Mouse (Mus musculus) kidney, adult 9 months (tissue): ENCODE measurements at regions not wholly inside any gene's neighbourhood (a gene's known extent, or its start where the extent isn't known, plus 50 kb on each side); places are given as distances from the start of the nearest gene placed in this dataset.
"Not testable (repeated sequence)": the region's sequence is repeated elsewhere in the genome, so short reads cannot be mapped to it uniquely, and the experiment has no call there.

ENCODE experiments used
- DNase-seq: peaks from one replicate; pipeline ENCODE4 v3.0.0; 2022

DNA sequence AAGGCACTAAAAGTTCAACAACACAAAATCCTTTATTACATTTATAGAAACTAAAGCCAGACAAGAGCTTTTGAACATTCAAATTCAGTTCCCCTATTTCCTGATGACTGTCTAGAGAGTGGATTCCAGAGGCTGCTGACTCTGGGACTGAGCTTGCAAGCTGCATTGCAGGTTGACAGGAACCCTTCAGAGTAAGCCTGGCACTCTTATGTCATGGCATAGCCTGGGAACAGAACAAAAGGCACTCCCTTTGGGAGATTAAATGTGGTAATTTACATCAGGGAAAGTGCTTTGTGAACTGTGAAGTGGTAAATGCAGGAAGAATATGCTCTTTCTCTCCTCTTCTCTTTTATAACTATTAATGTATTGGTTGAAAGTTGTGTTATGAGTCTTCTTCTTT, 847.3 kb downstream of the Bcl11a start:
- no peak for DNase-seq

DNA sequence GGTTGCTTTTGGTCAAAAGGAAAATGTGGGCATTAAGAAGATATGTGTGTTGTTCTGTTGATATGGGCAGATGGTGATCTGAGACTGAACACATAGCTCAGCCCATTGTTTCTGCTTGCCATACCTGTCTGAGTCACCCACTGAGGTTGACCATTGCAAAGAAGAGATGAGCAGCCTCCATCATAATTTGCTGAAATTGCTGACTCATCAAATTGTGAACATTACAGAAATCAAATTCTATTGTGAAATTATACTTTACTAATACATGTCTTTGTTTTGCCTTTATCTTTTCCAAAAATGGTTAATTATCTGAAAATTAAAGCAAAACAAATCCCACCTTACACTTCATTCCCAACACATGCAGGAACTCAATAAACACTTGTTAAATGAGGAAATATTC, 865.8 kb downstream of the Bcl11a start:
- no peak for DNase-seq

- DNase-seq: no peak
Observed at GRCm38 (mm10) chr11:24951161-24951560, 873.3 kb downstream of the Bcl11a start.

GRCm38 (mm10) chr11:24972359-24972758, 894.5 kb downstream of the Bcl11a start:
- DNase-seq: no peak

DNA sequence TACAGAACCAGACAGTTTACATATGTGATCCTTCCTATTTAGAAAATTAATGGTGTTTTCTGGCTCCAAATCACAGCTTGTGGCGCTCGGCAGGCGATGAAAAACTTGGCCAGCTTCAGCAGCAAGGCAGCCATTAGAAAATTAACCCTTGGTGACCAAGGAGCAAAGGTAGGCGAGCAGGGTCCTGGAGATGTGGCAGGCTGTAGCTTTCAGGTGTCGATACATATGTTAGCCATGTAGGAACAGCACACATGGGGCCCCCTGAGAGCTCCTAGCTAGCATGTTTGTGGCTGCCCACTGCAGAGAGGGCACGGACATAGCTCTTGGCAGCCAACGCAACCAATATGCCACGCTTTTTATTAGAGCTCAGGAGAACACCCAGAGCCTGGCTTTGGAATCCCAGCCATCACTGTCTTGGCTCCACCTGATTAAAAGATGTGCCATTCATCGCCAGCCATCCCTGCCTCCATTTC, 902.4 kb downstream of the Bcl11a start:
- DNase-seq: no peak

- DNase-seq: no peak
Observed at GRCm38 (mm10) chr11:24983060-24983629, 905.3 kb downstream of the Bcl11a start.

DNA sequence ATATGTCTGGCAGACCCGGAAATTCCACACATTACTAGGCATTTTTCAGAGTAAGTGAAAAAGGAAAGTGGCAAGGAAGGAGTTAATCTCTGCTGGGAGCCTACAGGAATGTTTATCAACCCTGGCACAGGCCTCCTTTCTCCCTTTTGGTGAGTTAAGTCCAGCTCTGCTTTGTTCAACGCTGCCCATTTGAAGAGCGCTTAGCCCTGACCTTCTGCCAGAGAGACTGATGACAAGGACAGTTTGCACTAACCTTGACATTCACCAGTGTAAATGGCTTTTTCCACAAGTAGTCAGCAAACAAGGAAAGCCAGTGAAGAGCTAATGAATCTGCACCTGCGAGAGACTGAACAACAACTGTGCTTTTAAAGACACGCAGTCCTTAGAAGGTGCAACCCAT, 927.6 kb downstream of the Bcl11a start:
- no peak for DNase-seq

GRCm38 (mm10) chr11:25026786-25027185, 948.9 kb downstream of the Bcl11a start:
- DNase-seq: no peak

DNA sequence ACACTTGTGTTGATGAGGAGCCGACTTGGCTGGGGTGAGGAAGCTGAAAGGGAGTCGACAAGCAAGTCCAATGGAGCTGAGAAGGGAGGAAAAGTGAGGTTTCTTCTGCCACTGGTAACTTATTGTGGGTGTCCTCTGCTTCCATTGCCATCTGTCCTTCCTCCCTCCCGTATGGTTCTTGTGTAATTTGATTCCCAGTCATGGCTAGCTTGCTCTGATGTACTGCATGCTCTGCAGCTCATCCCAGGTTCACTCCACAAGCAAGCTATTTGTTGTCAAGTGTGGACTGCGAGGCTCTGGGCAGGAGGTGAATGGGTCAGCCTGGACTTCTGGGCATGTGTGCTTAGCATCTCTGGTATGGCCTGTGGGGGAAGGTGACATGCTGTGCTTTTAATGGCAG, 963.1 kb downstream of the Bcl11a start:
- no peak for DNase-seq

- DNase-seq: no peak
Observed at GRCm38 (mm10) chr11:25042763-25043162, 964.9 kb downstream of the Bcl11a start.

DNA sequence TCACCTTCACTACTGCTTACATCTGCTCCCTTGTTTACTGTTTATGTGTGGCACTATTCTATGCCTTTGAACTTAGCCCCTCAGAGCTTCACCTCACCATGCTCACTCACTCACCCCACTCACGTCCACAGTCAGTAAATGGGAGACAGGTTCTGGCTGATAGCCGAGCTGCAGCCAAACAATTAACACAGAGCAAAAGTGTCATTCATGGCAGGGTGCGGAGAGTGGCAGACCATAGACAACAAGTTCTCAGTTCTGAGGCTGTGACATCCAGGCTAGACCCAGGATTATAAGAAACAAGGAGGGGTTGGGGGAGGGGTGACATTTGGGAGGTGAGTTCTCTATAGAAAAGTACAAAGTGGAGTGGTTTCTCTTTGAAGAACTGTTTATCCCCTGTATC, 967.5 kb downstream of the Bcl11a start:
- no peak for DNase-seq

DNA sequence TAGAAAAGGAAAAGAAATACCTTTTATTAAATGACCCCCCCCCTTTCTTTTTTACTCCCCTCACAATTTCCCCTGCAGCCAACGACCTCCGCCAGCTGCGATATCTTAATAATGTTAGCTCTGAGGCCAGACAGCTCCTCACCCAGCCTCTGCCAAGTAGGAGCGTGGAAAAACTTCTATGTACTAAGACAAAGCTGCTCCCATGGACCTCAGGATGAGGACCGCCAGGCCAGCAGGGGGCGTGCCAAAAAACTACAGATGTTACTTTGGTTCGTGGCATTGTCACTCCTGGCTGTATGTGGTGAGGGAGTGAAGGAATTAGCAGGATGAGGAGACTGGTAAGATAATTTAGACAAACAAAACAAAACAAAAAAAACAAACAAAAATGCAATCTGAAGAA, 968.1 kb downstream of the Bcl11a start:
- DNase-seq: no peak

GRCm38 (mm10) chr11:25055698-25056097, 977.8 kb downstream of the Bcl11a start:
- DNase-seq: no peak

DNA sequence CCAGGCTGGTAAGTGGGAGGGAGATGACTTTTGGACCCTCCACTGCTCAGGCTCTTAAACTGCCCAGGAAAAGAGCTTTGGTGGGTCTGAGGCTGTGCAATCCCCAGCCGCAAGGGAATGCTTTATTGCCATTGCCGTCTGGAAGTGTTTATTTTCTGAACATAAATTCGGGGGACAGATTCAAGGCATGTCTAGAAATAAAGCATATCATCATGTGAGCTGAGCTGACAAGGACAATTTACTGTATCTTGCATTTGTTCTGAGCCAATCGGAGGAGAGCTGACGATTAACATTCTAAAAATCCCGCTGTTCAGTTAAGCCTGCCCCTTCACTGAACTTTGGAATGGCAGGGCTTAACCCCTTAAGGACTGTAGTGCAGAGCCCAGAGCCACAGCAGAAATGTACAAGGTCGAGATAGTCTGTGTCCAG, 979.3 kb downstream of the Bcl11a start:
- peak; percentile 2 for DNase-seq

- DNase-seq: no peak
Observed at GRCm38 (mm10) chr11:25057543-25057942, 979.7 kb downstream of the Bcl11a start.

DNA sequence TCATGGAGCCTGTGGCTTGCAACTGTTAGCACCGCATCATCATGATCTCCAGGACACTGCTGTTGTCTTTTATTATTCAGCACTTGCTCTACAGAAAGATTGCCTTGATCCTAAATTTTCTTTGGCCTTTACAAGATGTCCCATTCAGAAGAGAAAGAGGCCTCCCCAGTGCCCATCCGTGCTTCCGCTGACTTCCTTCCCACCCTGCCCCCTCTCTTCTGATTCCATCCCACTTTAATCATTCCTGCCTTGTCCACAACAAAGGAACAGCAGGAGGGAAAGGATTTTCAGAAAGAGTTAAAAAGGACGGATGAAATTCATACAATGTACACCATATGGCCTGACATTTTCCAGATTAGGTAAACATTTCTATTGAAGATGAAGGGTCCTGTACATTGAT, 985.2 kb downstream of the Bcl11a start:
- DNase-seq: no peak

DNA sequence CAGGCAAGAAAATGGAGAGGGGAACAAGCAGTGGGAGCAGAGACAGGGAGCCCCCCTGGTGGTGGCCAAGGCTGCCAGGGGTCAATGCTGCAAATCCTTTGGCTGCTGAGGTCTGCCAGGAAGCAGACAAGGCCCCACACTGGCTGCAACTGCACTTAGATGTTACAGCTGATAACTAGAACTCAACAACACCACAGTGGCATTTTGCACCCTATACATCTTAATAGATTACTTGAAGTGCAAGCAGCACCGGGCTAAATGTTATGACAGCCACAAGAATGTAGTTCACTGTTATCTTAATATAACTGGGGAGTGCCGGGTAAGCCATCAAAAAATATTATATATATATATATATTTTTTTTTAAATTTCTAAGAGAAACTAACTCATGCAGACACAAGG, 986.1 kb downstream of the Bcl11a start:
- no peak for DNase-seq

DNA sequence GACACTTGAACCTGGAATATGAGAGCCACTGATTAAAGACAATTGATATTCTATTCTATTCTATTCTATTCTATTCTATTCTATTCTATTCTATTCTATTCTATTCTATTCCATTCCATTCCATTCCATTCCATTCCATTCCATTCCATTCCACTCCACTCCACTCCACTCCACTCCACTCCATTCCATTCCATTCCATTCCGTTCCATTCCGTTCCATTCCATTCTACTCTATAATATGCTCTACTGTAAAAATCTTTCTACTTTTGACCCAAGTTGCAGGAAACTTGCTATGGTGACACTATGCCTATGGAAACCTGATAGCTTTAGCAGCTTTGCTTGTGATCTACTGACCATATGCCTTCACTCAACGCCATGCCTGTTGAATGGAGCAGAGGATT, 1022.1 kb downstream of the Bcl11a start:
- DNase-seq: not testable (repeated sequence)

DNA sequence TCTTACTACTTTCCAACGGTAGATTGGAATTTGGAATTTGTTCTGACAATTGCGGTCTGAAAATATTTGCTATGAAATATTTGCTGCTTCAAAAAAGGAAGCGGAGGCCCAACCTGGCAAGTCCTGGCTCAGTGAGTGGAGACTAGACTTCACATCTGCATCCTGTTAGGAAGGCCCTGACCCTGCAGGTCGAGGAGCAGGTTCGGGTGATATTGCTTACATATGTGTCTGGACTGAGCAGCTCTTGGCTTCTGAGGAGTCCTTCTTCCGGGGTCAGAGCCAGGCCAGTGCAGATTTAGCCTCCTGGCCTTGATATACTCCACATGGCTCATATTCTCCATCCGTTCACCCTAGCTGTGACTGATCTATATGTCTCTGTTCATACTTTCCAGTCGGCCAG, 1026.6 kb downstream of the Bcl11a start:
- no peak for DNase-seq

GRCm38 (mm10) chr11:25124458-25124857, 1046.6 kb downstream of the Bcl11a start:
- no peak for DNase-seq

DNA sequence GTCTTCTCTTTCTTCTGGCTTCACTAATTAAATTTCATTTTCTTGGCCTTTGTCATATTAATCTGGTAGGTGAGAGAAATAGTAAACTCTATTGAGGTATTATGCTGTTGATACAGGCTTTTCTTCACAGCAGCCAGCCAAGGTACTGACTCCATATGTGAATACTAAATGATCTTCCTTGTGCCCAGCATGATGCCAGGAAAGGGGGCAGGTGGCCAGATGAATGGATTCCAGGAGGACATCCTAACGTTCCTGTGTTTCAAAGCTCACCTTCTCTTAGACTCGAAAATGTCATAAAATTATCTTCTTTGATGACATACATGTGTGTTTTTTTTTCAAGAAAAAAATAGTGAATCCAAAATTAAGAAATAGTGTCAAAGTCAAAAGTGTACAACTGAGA, 1064.4 kb downstream of the Bcl11a start:
- DNase-seq: no peak

- no peak for DNase-seq
Observed at GRCm38 (mm10) chr11:25142833-25143232, 1065.0 kb downstream of the Bcl11a start.

DNA sequence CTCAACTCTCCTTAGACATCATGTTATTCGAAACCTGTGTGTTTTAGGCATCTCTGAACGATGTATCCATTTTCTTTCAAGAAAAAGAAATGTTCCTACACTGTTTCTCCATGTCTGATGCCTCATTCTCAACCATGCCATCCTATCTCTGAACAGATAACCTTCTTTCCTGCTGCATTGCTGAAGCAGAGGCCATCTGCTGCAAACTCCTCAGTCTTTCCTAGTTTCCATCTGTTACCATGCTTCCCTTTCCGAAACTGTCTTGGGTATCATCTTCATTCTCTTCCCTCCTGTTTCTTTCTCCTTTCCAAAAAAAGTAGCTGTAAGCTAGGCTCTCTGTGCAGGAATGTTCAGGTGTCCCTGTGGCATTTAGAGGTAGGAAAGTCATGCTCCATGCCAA, 1063.3 kb downstream of the 5730522E02Rik start:
- DNase-seq: no peak

DNA sequence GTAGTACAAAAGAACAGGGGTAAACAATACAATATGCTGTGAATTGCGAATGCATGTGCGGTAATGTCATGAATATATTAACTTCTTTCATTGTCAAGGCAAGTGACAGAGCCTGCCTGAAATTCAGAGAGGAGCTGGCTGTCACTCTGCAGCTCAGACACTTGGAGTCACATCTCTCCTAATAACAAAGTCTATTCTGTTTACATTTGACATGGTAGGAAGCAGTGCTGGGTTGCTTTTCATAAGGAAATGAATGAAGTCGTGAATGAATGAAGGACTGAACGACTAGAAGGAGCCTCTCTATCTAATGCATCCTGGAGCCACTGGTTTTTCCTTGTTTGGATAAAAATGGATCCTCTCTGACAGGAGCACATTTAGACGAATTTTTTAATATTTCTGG, 1053.9 kb downstream of the 5730522E02Rik start:
- DNase-seq: no peak

- no peak for DNase-seq
Observed at GRCm38 (mm10) chr11:25157135-25157860, 1053.3 kb downstream of the 5730522E02Rik start.
